Mouse (Mus musculus) myocyte (in vitro differentiated cells): ENCODE data around the gene Ankrd55.

ENCODE experiments used
- CEBPB ChIP-seq: IDR thresholded peaks from 2 replicates; pipeline ENCODE4 v1.6.1; 2011; ENCODE audit warnings: mild to moderate bottlenecking, moderate library complexity; ENCODE audit not compliant: poor library complexity, insufficient read depth, severe bottlenecking
- E2F4 ChIP-seq: IDR thresholded peaks from one replicate; pipeline ENCODE4 v1.6.1; 2011; ENCODE audit warnings: mild to moderate bottlenecking, control low read depth, moderate library complexity; ENCODE audit not compliant: insufficient read depth
- MAX ChIP-seq: IDR thresholded peaks from one replicate; pipeline ENCODE4 v1.6.1; 2011; ENCODE audit warnings: low read depth, mild to moderate bottlenecking, control low read depth
- MYOD1 ChIP-seq, 3 experiments: IDR thresholded peaks; one replicate each; pipeline ENCODE4 v1.6.1; 2011; ENCODE audit warnings: control low read depth in 2 of 3, low read depth in 2 of 3, mild to moderate bottlenecking in 2 of 3, moderate library complexity in 1 of 3; ENCODE audit not compliant: insufficient read length in 2 of 3, control insufficient read depth in 1 of 3
- MYOG ChIP-seq, 3 experiments: IDR thresholded peaks; one replicate each; pipeline ENCODE4 v1.6.1; 2011; ENCODE audit warnings: control low read depth in 2 of 3, low read depth in 2 of 3, mild to moderate bottlenecking in 2 of 3; ENCODE audit not compliant: insufficient read length in 2 of 3, control insufficient read depth in 1 of 3, insufficient read depth in 1 of 3
- POLR2A ChIP-seq: IDR thresholded peaks from one replicate; pipeline ENCODE4 v1.6.1; 2011; ENCODE audit warnings: low read depth, mild to moderate bottlenecking, control low read depth, moderate library complexity; ENCODE audit not compliant: insufficient read length
- TCF3 ChIP-seq: IDR thresholded peaks from one replicate; pipeline ENCODE4 v1.6.1; 2011; ENCODE audit warnings: low read depth, control low read depth; ENCODE audit not compliant: insufficient read length

DNA sequence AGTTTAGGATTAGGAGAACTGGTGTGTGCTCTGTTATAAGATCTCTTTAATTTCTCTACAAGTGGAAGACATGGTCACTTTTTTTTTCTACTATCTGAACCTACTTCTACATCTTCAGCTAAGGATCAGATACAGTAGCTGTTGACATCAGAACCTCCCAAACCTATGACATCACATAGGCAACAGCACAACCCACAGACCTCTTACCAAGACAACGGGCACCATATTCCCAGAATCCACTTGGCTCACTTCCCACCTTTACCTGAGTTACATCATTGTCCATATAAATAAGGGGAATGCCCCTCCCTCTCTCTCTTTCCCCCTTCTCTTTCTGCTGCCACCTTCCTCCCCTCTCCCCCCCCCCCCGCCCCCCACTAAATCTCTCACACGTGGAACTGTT lies 124.0 kb downstream of the Ankrd55 start:
- TF ChIP-seq POLR2A = no peak
- TF ChIP-seq TCF3 = no peak
- TF ChIP-seq CEBPB = no peak
- no peak for TF ChIP-seq E2F4
- TF ChIP-seq MAX = no peak
- no peak for TF ChIP-seq MYOD1 (IDR thresholded peaks at IDR 0.05; ENCODE audit: control insufficient read depth in 1 of 3, insufficient read length in 2 of 3, low read depth in 2 of 3)
- TF ChIP-seq MYOG (IDR thresholded peaks at IDR 0.05; ENCODE audit: control insufficient read depth in 1 of 3, insufficient read depth in 1 of 3, insufficient read length in 2 of 3, low read depth in 2 of 3) = no peak
